Mouse (Mus musculus): ENCODE measurements around the gene Rergl. TPM values are rescaled to one million over a fixed set of nuclear protein-coding genes. Genes with fewer than 3 reads are reported as not detected.

Gene Rergl
- polyA plus RNA-seq, 1 experiment: not detected

GRCm38 (mm10) chr6:139443999-139444398, 57.8 kb downstream of the Rergl start:
- TF ChIP-seq POLR2A (IDR thresholded peaks at IDR 0.05; ENCODE audit: insufficient read depth, low read depth, low read length) (no peak), CTCF (IDR thresholded peaks at IDR 0.05; ENCODE audit: insufficient read depth, low read depth, low read length) (no peak)
- 94% methylated on average over 2 of the region's 2 CpGs for WGBS
- H3K4me1 ChIP-seq (ENCODE audit: control insufficient read depth, insufficient read depth, low read length): no peaks in the 10 kb centered on the region
- H3K27ac ChIP-seq (ENCODE audit: insufficient read depth, low read depth, low read length): no peak overlapping the region
- no peak overlapping the region for H3K4me3 ChIP-seq (ENCODE audit: insufficient read depth, low read depth, low read length)

Other genes starting within 250 kb of the Rergl start
- not detected in 2 replicates for gene Pik3c2g, start 85.2 kb upstream of the Rergl start, polyA plus RNA-seq (2012; ENCODE audit: insufficient read depth, insufficient read length, low replicate concordance, missing spikeins)